Mouse (Mus musculus): ENCODE data around the gene Upf2.
"Not testable (repeated sequence)": the region's sequence is repeated elsewhere in the genome, so short reads cannot be mapped to it uniquely, and the experiment has no call there.

The Upf2 gene

DNA sequence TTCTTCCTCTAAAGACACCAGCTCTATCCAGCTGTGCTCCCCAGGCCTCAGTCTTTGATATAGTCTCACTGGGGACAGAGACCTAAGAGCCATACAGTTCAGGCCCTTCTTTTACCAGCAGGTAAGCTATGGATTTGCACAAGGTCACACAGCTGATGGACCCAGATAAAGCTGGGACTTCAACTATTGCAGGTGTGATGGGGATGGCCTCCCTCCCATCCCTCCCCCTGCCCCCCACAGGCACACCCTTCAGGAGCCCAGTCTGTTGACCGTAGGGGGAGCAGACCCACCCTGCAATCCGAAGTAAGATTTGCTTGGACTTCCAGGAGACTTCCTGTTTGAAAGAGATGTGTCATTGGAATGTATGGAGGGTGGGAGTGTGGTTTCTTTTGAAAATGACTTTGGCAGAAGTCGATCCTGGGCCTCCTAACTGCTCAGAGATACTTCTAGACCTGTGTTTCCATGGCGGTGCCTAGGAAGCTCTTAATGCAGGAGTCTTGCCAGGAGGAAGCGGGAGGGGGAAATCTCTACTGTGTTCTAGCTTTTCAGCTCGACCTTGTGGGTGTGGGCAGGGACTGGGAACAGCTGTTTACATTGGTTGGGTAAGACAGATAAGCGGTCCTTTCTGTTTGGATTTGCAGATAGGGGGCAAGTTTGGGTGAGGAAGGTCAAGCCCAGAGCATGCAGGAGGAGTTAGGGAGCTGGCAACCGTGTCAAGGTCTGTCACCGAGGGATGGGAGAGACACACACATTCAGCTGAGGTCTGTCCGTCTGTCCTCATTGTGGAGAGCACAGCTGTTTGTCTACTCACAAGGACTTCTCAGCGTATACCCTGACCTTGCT, 120.5 kb downstream of the Upf2 start:
- no peak for DNase-seq (ENCODE audit: low spot score in 2 of 2)

GRCm38 (mm10) chr2:6072685-6073260, 121.5 kb downstream of the Upf2 start:
- DNase-seq (ENCODE audit: low spot score in 2 of 2) = no peak

GRCm38 (mm10) chr2:6074891-6075529, 123.7 kb downstream of the Upf2 start:
- DNase-seq (ENCODE audit: low spot score in 2 of 2) = no peak

- no peak for DNase-seq (ENCODE audit: low spot score in 2 of 2)
These were observed 124.2 kb downstream of the Upf2 start for GRCm38 (mm10) chr2:6075530-6075896.

DNA sequence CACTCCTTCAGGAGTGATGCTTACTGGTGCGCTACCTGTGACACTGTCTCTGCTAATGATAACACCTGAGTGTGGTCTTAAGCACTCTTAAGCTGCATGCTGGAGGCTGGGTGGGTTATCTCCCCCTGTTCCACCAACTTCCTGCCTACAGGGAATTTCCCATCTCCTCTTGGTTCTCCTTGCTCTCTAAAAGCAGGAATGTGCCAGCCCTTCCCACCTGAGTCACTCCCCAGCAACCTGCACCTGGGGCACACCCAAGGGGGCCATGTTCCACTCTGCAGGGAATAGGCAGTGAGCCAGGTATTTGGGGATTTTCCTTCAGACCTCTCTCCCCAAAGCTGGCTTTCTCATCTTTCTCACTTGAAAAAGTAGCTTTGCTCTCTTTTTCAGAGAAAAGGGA, 128.8 kb downstream of the Upf2 start:
- no peak for DNase-seq (ENCODE audit: low spot score in 2 of 2)

- DNase-seq (ENCODE audit: low spot score in 2 of 2) = no peak
These were observed 129.8 kb downstream of the Upf2 start for GRCm38 (mm10) chr2:6081108-6081507.

DNA sequence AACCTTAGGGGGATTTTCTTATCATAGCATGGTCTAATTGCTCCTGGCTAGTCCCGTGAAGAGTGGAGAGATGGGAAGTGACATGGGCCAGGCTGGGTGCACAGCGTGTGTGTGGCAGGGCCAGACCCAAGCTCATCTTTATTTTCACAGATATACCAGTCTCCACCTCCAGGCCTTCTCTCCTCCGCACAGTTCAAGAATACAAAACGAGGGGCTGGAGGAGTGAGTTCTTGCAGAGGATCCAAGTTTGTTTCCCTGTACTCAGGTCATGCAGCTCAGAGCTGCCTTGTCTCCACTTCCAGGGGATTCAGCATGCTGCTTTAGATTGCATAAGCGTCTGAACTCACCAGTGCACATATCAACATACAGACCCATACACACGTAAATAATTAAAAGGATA, 131.3 kb downstream of the Upf2 start:
- DNase-seq (ENCODE audit: low spot score in 2 of 2) = no peak

- DNase-seq (ENCODE audit: low spot score in 2 of 2) = no peak
These were observed 132.4 kb downstream of the Upf2 start for GRCm38 (mm10) chr2:6083696-6084095.

DNA sequence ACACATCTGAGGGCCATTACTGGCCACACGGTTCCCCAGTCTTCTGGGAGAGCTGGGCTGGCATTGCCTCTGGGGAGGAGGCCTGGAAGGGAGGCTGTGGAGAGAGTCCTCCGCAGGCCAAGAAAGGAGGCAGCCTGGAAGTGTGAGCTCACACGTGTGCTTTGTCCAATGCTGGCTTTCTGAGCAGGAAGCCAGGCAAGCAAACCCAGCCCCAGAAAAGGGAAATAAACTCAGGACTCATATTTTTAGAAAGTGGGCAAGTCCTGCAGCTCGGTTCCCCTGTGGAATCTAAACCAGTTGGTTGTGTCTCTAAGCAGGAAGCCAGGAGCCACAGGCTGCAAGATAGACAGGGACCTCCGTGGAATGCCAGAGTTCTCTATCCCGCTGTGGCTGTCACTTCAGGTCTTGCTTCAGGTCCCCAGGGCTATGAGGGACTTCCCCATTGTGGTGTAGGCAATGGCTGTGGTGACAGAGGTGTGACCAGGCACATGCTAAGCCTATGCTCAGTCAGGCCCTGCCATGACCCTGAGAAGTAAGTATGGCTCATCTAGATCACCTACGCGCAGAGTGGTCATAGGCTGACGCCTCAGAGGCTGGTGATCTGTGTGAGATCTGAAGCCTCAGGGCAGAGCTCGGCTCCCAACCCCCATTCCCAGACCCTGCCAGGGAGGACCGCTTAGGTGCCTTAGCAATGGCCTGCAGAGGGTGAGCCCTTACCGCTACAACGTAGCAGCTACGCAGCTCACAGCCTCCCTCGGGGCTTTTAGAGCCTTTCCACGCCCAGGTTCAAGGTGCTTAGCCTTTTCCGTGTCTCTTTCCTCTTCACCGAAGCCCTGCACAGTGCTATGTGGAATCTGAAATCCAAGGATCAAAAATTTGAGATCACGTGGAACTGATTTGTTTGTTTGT, 134.6 kb downstream of the Upf2 start:
- DNase-seq (ENCODE audit: low spot score in 2 of 2) = no peak

GRCm38 (mm10) chr2:6087151-6087550, 135.9 kb downstream of the Upf2 start:
- no peak for DNase-seq (ENCODE audit: low spot score in 2 of 2)

GRCm38 (mm10) chr2:6089941-6090340, 138.7 kb downstream of the Upf2 start:
- DNase-seq (ENCODE audit: low spot score in 2 of 2) = not testable (repeated sequence)

- no peak for DNase-seq (ENCODE audit: low spot score in 2 of 2)
These were observed 145.9 kb downstream of the Upf2 start for GRCm38 (mm10) chr2:6097113-6097716.

DNA sequence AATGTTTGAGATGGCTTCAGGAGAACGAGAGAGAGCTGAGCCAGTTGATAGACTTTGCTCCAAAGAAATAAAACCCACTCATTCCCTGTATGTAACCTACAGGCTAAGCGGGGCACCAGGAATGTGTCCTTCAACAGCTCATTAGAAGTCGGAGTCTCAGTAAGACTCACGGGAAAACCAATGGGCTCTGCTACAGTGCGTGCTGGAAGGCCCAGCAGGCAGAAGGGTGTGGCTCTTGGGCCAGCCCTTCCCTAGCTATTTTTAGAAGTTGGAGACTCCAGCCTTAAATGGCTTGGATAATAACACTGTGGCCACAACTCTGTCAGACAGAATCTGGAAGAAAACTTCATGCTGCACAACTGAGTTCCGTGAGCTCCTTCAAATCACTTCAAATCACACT, 147.7 kb downstream of the Upf2 start:
- no peak for DNase-seq (ENCODE audit: low spot score in 2 of 2)

DNA sequence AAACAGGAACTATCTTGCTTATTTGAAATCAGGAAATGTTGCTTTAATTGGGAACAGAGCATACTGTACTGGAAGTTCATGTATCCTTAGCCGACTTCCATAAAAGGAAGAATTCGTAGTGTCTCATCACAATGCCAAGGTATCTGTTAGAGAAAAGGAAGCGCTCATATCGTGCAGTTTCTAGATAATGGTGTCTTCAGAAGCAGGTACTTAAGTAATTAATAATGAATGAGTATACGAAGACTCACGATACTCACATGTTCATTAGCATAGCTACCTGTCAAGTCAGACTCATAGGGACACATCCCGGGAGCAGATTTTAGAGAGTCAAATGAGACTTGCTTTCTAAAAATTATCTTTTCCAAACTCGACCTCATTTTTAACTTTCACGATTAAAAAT, 148.2 kb downstream of the Upf2 start:
- no peak for DNase-seq (ENCODE audit: low spot score in 2 of 2)

GRCm38 (mm10) chr2:6100027-6100749, 148.9 kb downstream of the Upf2 start:
- no peak for DNase-seq (ENCODE audit: low spot score in 2 of 2)

DNA sequence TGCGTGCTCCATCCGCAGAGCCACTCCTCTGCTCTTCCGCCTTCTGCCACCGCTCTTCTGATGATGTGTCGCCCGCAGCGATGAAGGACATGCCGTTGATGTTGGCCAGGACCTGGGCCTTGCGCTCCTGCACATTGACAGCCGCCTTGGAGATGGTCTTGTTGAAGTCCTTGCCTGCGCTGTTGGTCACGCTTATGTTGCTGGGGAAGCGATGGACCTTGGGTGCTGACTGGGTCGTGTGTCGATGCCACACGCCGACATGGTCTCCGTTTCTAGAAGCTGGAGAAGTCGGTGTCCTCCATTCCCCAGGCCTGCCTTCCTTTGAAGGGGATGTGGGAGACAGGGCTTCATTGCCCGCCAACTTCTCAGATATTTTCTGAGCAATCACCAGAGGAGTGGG, 149.5 kb downstream of the Upf2 start:
- DNase-seq (ENCODE audit: low spot score in 2 of 2) = no peak

DNA sequence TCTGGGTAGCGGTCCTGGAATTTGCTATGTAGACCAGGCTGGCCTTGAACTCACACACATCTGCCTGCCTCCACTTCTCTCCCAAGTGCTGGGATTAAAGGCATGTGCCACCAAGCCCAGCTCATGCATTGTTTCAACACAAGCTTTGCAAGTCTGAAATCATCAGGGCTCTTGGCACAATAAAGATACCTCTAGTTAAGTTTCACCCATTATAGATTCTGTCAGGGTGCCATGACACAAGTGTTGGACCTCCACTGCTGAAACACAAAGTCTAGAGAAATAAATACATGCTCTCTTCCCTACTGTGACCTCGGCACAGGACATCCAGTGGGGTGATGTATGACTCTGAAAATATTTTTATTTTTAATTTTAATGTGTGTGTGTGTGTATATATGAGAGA, 154.2 kb downstream of the Upf2 start:
- DNase-seq (ENCODE audit: low spot score in 2 of 2) = no peak
